Mouse (Mus musculus) MEL (cell line): ENCODE measurements around the gene Myo10.

Experiments used
- ELF1 ChIP-seq: IDR thresholded peaks from 2 replicates; pipeline ENCODE4 v1.6.1; 2014; ENCODE audit warnings: low read depth, mild to moderate bottlenecking, inconsistent platforms, low read length, improper control_type of control experiment, moderate library complexity
- HCFC1 ChIP-seq: IDR thresholded peaks from 2 replicates; pipeline ENCODE4 v1.6.1; 2012; ENCODE audit warnings: low read depth, mild to moderate bottlenecking, inconsistent platforms, low read length, improper control_type of control experiment, moderate library complexity
- POLR2A ChIP-seq, 2 experiments: IDR thresholded peaks; 2 replicates each; pipeline ENCODE4 v1.6.1; 2011 to 2012; ENCODE audit warnings: low read length in 2 of 2, mild to moderate bottlenecking in 2 of 2, control low read depth in 1 of 2, improper control_type of control experiment in 1 of 2, low read depth in 1 of 2, moderate library complexity in 1 of 2; ENCODE audit not compliant: control insufficient read depth in 1 of 2, insufficient read depth in 1 of 2, poor library complexity in 1 of 2

DNA sequence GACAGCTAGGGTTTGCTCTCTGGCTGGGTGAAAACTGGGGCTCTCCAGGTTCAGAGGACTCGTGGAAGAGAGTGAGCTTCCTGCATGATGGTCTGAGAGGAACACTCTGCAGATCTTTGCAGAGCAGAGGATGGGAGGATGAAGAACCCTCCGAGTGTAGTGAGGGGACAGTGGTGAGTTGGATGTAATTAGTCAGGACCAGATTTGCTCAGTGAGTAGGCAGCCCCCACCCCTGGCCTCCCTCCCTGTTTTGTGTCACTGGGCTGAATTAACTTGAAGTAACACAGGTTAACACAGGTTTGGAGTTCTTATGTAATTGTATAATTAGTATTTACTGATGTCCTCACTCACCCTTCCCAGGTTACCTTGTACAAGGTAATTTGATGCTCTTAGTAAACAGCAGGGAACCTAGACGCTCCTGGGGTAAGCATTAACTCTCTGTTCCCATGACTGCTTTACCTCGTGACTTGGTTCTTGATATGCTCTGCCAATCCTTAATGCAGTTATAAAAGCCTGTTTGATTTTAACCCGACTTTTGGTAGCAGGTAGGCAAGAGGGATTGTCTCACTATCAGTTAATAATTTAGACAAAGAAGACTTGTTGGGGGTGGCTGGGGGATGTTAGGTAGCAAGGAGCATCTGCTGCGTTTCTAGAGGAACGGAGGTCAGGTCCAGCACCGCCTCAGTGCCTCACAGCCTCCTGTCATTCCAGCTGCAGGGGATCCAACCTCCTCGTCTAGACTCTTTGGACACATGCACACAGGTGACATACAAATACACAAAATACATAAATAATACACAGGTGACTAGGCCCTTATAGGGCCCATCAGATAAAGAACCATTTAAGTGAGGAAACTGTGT, 66.3 kb downstream of the Myo10 start:
- TF ChIP-seq POLR2A (IDR thresholded peaks at IDR 0.05; ENCODE audit: control insufficient read depth in 1 of 2, insufficient read depth in 1 of 2, low read depth in 1 of 2, low read length in 2 of 2, poor library complexity in 1 of 2) (no peak), HCFC1 (no peak), ELF1 (no peak)
